Comparison of ENCODE assay signal across 8 mouse cellular contexts in genomic region chr4:140665760-140666159, GRCm38 (mm10). TPM values are rescaled to one million over a fixed set of nuclear protein-coding genes. Genes with fewer than 3 reads are reported as not detected.
A peak's percentile ranks its signal among the peaks of the same experiment; 100 is the strongest.
DNase-seq lines count a peak whose midpoint lies in the region; ATAC-seq and TF ChIP-seq lines count a peak whose summit lies in the region.

TSS of gene Arhgef10l (minus strand) at chr4:140666012.

- WGBS in liver, adult 2 months = 72% methylated on average over 11 of the region's 11 CpGs
- WGBS in liver, postnatal 0 days (ENCODE audit: insufficient replicate concordance) = 66% methylated on average over 11 of the region's 11 CpGs
- 60% methylated on average over 11 of the region's 11 CpGs for WGBS in heart, embryonic 14.5 days

- H3K4me3 ChIP-seq in liver, adult 2 months (ENCODE audit: insufficient read depth, low read depth, low read length) = no peak within 1 kb of the TSS
- H3K4me3 ChIP-seq in liver, postnatal 0 days (ENCODE audit: low read depth, low read length) = no peak within 1 kb of the TSS
- H3K4me3 ChIP-seq in cortical plate, adult 2 months (ENCODE audit: insufficient read depth, low read length) = no peak within 1 kb of the TSS
- no peak within 1 kb of the TSS for H3K4me3 ChIP-seq in heart, embryonic 14.5 days (ENCODE audit: control insufficient read depth in 1 of 2, insufficient read depth in 1 of 2, low read depth in 1 of 2, low read length in 2 of 2)

- no peak for TF ChIP-seq POLR2A in liver, adult 2 months (IDR thresholded peaks at IDR 0.05; ENCODE audit: extremely low read depth, insufficient read depth, low read length)
- TF ChIP-seq POLR2A in cortical plate, adult 2 months (IDR thresholded peaks at IDR 0.05; ENCODE audit: extremely low read depth, insufficient read depth, low read length) = no peak

- no peak for ATAC-seq in liver, postnatal 0 days
- no peak for ATAC-seq in heart, embryonic 14.5 days (ENCODE audit: insufficient number of reproducible peaks, insufficient read depth, low FRiP score, low read depth)

- H3K4me1 ChIP-seq in liver, adult 2 months (ENCODE audit: control insufficient read depth, insufficient read depth, low read length) = no peaks in the 10 kb centered on the region
- peaks cover 7% of the 10 kb centered on the region; the same call in 1 of the 2 replicates for H3K4me1 ChIP-seq in liver, postnatal 0 days (ENCODE audit: insufficient read depth)
- H3K4me1 ChIP-seq in cortical plate, adult 2 months (ENCODE audit: control insufficient read depth, insufficient read depth, low read length) = peaks cover 2% of the 10 kb centered on the region; the same call in 1 of the 2 replicates
- peaks cover 9 to 16% of the 10 kb centered on the region in 2 experiments for H3K4me1 ChIP-seq in heart, embryonic 14.5 days (ENCODE audit: control insufficient read depth in 2 of 2, insufficient read depth in 2 of 2, low read length in 2 of 2)

- no peak within 1 kb of the TSS for H3K4me2 ChIP-seq in liver, postnatal 0 days (ENCODE audit: low read depth, low read length)
- no peak within 1 kb of the TSS for H3K4me2 ChIP-seq in heart, embryonic 14.5 days (ENCODE audit: low read length)

- no peak for TF ChIP-seq CTCF in liver, adult 2 months (IDR thresholded peaks at IDR 0.05; ENCODE audit: low read depth, low read length)
- TF ChIP-seq CTCF in liver, postnatal 0 days (IDR thresholded peaks at IDR 0.05; ENCODE audit: low read depth) = no peak
- TF ChIP-seq CTCF in cortical plate, adult 2 months (IDR thresholded peaks at IDR 0.05; ENCODE audit: extremely low read depth, insufficient read depth, low read length) = no peak

- TF ChIP-seq EP300 in liver, postnatal 0 days (IDR thresholded peaks at IDR 0.05; ENCODE audit: low read depth) = no peak

- no peak within 1 kb of the TSS for H3K27ac ChIP-seq in liver, adult 2 months (replicated peaks; ENCODE audit: insufficient read depth, low read depth, low read length)
- no peak within 1 kb of the TSS for H3K27ac ChIP-seq in liver, postnatal 0 days (ENCODE audit: low read depth)
- H3K27ac ChIP-seq in cortical plate, adult 2 months (ENCODE audit: insufficient read depth, low read length) = no peak within 1 kb of the TSS
- no peak within 1 kb of the TSS for H3K27ac ChIP-seq in heart, embryonic 14.5 days (replicated peaks in 1 of 2; ENCODE audit: control insufficient read depth in 1 of 2, insufficient read depth in 1 of 2, low read depth in 2 of 2, low read length in 2 of 2)

- no peaks in the 10 kb centered on the region for H3K36me3 ChIP-seq in liver, adult 2 months (ENCODE audit: control insufficient read depth, insufficient read depth, low read length)
- no peaks in the 10 kb centered on the region for H3K36me3 ChIP-seq in liver, postnatal 0 days (replicated peaks; ENCODE audit: insufficient read depth, low read length)
- H3K36me3 ChIP-seq in heart, embryonic 14.5 days (ENCODE audit: control insufficient read depth, insufficient read depth, low read length) = no peaks in the 10 kb centered on the region

- no peaks in the 10 kb centered on the region for H3K79me2 ChIP-seq in liver, adult 2 months (ENCODE audit: control insufficient read depth, insufficient read depth, low read length)

- no peak within 1 kb of the TSS for H3K9ac ChIP-seq in liver, adult 2 months (ENCODE audit: low read depth, low read length)
- H3K9ac ChIP-seq in liver, postnatal 0 days (replicated peaks) = no peak within 1 kb of the TSS
- no peak within 1 kb of the TSS for H3K9ac ChIP-seq in heart, embryonic 14.5 days (ENCODE audit: low read length)

- no peaks in the 10 kb centered on the region for H3K27me3 ChIP-seq in liver, adult 2 months (ENCODE audit: control insufficient read depth, insufficient read depth, low read length)
- H3K27me3 ChIP-seq in liver, postnatal 0 days (ENCODE audit: insufficient read depth, low read length) = no peaks in the 10 kb centered on the region
- H3K27me3 ChIP-seq in heart, embryonic 14.5 days (ENCODE audit: control insufficient read depth, insufficient read depth, low read length) = no peaks in the 10 kb centered on the region

- no peaks in the 10 kb centered on the region for H3K9me3 ChIP-seq in liver, postnatal 0 days (ENCODE audit: low read length)
- H3K9me3 ChIP-seq in heart, embryonic 14.5 days (ENCODE audit: control insufficient read depth, low read length) = no peaks in the 10 kb centered on the region

- no peak for DNase-seq in liver, adult 2 months (ENCODE audit: extremely low read depth, low read depth, low spot score)
- no peak for DNase-seq in liver, postnatal 0 days
- DNase-seq in kidney, postnatal 10 days = peak; percentile 84
- peak; percentile 82 for DNase-seq in lung, postnatal 25 days (ENCODE audit: low spot score)
- peak; percentile 91 to 93 for DNase-seq in urinary bladder, postnatal 36 days (ENCODE audit: low spot score in 2 of 2)
- DNase-seq in right cerebral cortex, postnatal 36 days (ENCODE audit: low spot score in 2 of 2) = no peak

RNA-seq across cellular contexts. Expression of gene Arhgef10l, which starts in this region (rescaled TPM):
- 17.7 and 25.5 TPM in 2 replicates for total RNA-seq in liver, adult 2 months (2014; rRNA removed)
- 54.4 and 69.9 TPM in 2 replicates for polyA plus RNA-seq in liver, adult 2 months (2012; rRNA removed)
- 6.3 and 7.6 TPM in 2 replicates for polyA plus RNA-seq in liver, postnatal 0 days (2015; fragmentation: Nextera tagmentation; extraction: Ambion mirVana)
- polyA plus RNA-seq in cortical plate, adult 2 months (2012; rRNA removed) = 34.5 and 38.3 TPM in 2 replicates
- 14.2 and 15.9 TPM in 2 replicates for polyA plus RNA-seq in heart, embryonic 14.5 days (2014; fragmentation: Nextera tagmentation; extraction: Ambion mirVana)

Comparison
In these comparisons a context has a peak if more than half of its experiments do, and no peak if none do; other contexts are left out.
1. DNase-seq: peak in kidney, postnatal 10 days (single experiment), lung, postnatal 25 days (single experiment) and urinary bladder, postnatal 36 days (2 of 2); none in liver, adult 2 months (single experiment), liver, postnatal 0 days (single experiment) and right cerebral cortex, postnatal 36 days (0 of 2).